Mouse (Mus musculus): ENCODE measurements at regions not wholly inside any gene's neighbourhood (a gene's known extent, or its start where the extent isn't known, plus 50 kb on each side); places are given as distances from the start of the nearest gene placed in this dataset.

- Histone ChIP-seq H3K4me1 (ENCODE audit: control insufficient read depth, insufficient read depth, low read length) (no peaks in the 10 kb centered on the region), H3K9me3 (replicated peaks; ENCODE audit: control insufficient read depth, low read length) (no peaks in the 10 kb centered on the region), H3K36me3 (replicated peaks; ENCODE audit: control insufficient read depth, insufficient read depth, low read depth, low read length) (no peaks in the 10 kb centered on the region), H3K4me2 (ENCODE audit: low read depth, low read length) (no peak overlapping the region), H3K27ac (replicated peaks; ENCODE audit: low read depth, low read length) (no peak overlapping the region), H3K4me3 (ENCODE audit: low read depth, low read length) (no peak overlapping the region), H3K9ac (replicated peaks; ENCODE audit: low read length) (no peak overlapping the region), H3K27me3 (ENCODE audit: control insufficient read depth, insufficient read depth, low read length) (no peaks in the 10 kb centered on the region)
- WGBS: 52% methylated on average over 5 of the region's 5 CpGs
- ATAC-seq (replicated peaks; ENCODE audit: insufficient number of reproducible peaks, low FRiP score, low TSS enrichment, low read depth) (no peak), DNase-seq (ENCODE audit: low spot score) (peak; percentile 55)
Observed at GRCm38 (mm10) chr4:84030916-84031315, 505.6 kb downstream of the Ccdc171 start.

GRCm38 (mm10) chr4:84032505-84032904 is 507.2 kb downstream of the Ccdc171 start:
- no peak overlapping the region for H3K27ac ChIP-seq (replicated peaks; ENCODE audit: low read depth, low read length)
- no peak overlapping the region for H3K4me2 ChIP-seq (ENCODE audit: low read depth, low read length)
- DNase-seq (ENCODE audit: low spot score): peak; percentile 13
- WGBS: 51% methylated on average over 10 of the region's 10 CpGs
- H3K4me3 ChIP-seq (ENCODE audit: low read depth, low read length): no peak overlapping the region
- H3K27me3 ChIP-seq (ENCODE audit: control insufficient read depth, insufficient read depth, low read length): no peaks in the 10 kb centered on the region
- no peaks in the 10 kb centered on the region for H3K9me3 ChIP-seq (replicated peaks; ENCODE audit: control insufficient read depth, low read length)
- H3K36me3 ChIP-seq (replicated peaks; ENCODE audit: control insufficient read depth, insufficient read depth, low read depth, low read length): no peaks in the 10 kb centered on the region
- H3K9ac ChIP-seq (replicated peaks; ENCODE audit: low read length): no peak overlapping the region
- peak; percentile 70; the same call in 1 of the 2 replicates for ATAC-seq (replicated peaks; ENCODE audit: insufficient number of reproducible peaks, low FRiP score, low TSS enrichment, low read depth)
- H3K4me1 ChIP-seq (ENCODE audit: control insufficient read depth, insufficient read depth, low read length): no peaks in the 10 kb centered on the region

- no peaks in the 10 kb centered on the region for H3K9me3 ChIP-seq (replicated peaks; ENCODE audit: control insufficient read depth, low read length)
- H3K4me2 ChIP-seq (ENCODE audit: low read depth, low read length): no peak overlapping the region
- no peak for DNase-seq (ENCODE audit: low spot score)
- no peak overlapping the region for H3K27ac ChIP-seq (replicated peaks; ENCODE audit: low read depth, low read length)
- 96% methylated on average over 1 of the region's 1 CpGs for WGBS
- no peaks in the 10 kb centered on the region for H3K4me1 ChIP-seq (ENCODE audit: control insufficient read depth, insufficient read depth, low read length)
- ATAC-seq (replicated peaks; ENCODE audit: insufficient number of reproducible peaks, low FRiP score, low TSS enrichment, low read depth): no peak
- H3K9ac ChIP-seq (replicated peaks; ENCODE audit: low read length): no peak overlapping the region
- no peaks in the 10 kb centered on the region for H3K36me3 ChIP-seq (replicated peaks; ENCODE audit: control insufficient read depth, insufficient read depth, low read depth, low read length)
- H3K27me3 ChIP-seq (ENCODE audit: control insufficient read depth, insufficient read depth, low read length): no peaks in the 10 kb centered on the region
- no peak overlapping the region for H3K4me3 ChIP-seq (ENCODE audit: low read depth, low read length)
Observed at GRCm38 (mm10) chr4:84035347-84035746, 510.0 kb downstream of the Ccdc171 start.

GRCm38 (mm10) chr4:84037535-84037934 is 512.2 kb downstream of the Ccdc171 start:
- Histone ChIP-seq H3K4me2 (ENCODE audit: low read depth, low read length) (no peak overlapping the region), H3K4me3 (ENCODE audit: low read depth, low read length) (no peak overlapping the region), H3K9me3 (replicated peaks; ENCODE audit: control insufficient read depth, low read length) (no peaks in the 10 kb centered on the region), H3K4me1 (ENCODE audit: control insufficient read depth, insufficient read depth, low read length) (no peaks in the 10 kb centered on the region), H3K36me3 (replicated peaks; ENCODE audit: control insufficient read depth, insufficient read depth, low read depth, low read length) (no peaks in the 10 kb centered on the region), H3K27ac (replicated peaks; ENCODE audit: low read depth, low read length) (no peak overlapping the region), H3K27me3 (ENCODE audit: control insufficient read depth, insufficient read depth, low read length) (no peaks in the 10 kb centered on the region), H3K9ac (replicated peaks; ENCODE audit: low read length) (no peak overlapping the region)
- DNase-seq (ENCODE audit: low spot score) (no peak), ATAC-seq (replicated peaks; ENCODE audit: insufficient number of reproducible peaks, low FRiP score, low TSS enrichment, low read depth) (no peak)
- WGBS: 83% methylated on average over 3 of the region's 3 CpGs

GRCm38 (mm10) chr4:84050243-84050642 is 524.9 kb downstream of the Ccdc171 start:
- Histone ChIP-seq H3K4me3 (ENCODE audit: low read depth, low read length) (no peak overlapping the region), H3K9ac (replicated peaks; ENCODE audit: low read length) (no peak overlapping the region), H3K36me3 (replicated peaks; ENCODE audit: control insufficient read depth, insufficient read depth, low read depth, low read length) (no peaks in the 10 kb centered on the region), H3K4me2 (ENCODE audit: low read depth, low read length) (no peak overlapping the region), H3K4me1 (ENCODE audit: control insufficient read depth, insufficient read depth, low read length) (no peaks in the 10 kb centered on the region), H3K9me3 (replicated peaks; ENCODE audit: control insufficient read depth, low read length) (no peaks in the 10 kb centered on the region), H3K27ac (replicated peaks; ENCODE audit: low read depth, low read length) (no peak overlapping the region), H3K27me3 (ENCODE audit: control insufficient read depth, insufficient read depth, low read length) (no peaks in the 10 kb centered on the region)
- ATAC-seq (replicated peaks; ENCODE audit: insufficient number of reproducible peaks, low FRiP score, low TSS enrichment, low read depth) (no peak), DNase-seq (ENCODE audit: low spot score) (no peak)
- WGBS: 83% methylated on average over 6 of the region's 6 CpGs

GRCm38 (mm10) chr4:84056863-84057502 is 531.6 kb downstream of the Ccdc171 start:
- no peak overlapping the region for H3K4me3 ChIP-seq (ENCODE audit: low read depth, low read length)
- H3K4me2 ChIP-seq (ENCODE audit: low read depth, low read length): no peak overlapping the region
- DNase-seq (ENCODE audit: low spot score) (no peak), ATAC-seq (replicated peaks; ENCODE audit: insufficient number of reproducible peaks, low FRiP score, low TSS enrichment, low read depth) (no peak)
- no peaks in the 10 kb centered on the region for H3K27me3 ChIP-seq (ENCODE audit: control insufficient read depth, insufficient read depth, low read length)
- H3K9me3 ChIP-seq (replicated peaks; ENCODE audit: control insufficient read depth, low read length): no peaks in the 10 kb centered on the region
- H3K27ac ChIP-seq (replicated peaks; ENCODE audit: low read depth, low read length): no peak overlapping the region
- no peaks in the 10 kb centered on the region for H3K4me1 ChIP-seq (ENCODE audit: control insufficient read depth, insufficient read depth, low read length)
- no peak overlapping the region for H3K9ac ChIP-seq (replicated peaks; ENCODE audit: low read length)
- no peaks in the 10 kb centered on the region for H3K36me3 ChIP-seq (replicated peaks; ENCODE audit: control insufficient read depth, insufficient read depth, low read depth, low read length)
- 91% methylated on average over 6 of the region's 6 CpGs for WGBS

- ATAC-seq (replicated peaks; ENCODE audit: insufficient number of reproducible peaks, low FRiP score, low TSS enrichment, low read depth) (no peak), DNase-seq (ENCODE audit: low spot score) (no peak)
- Histone ChIP-seq H3K4me2 (ENCODE audit: low read depth, low read length) (no peak overlapping the region), H3K4me3 (ENCODE audit: low read depth, low read length) (no peak overlapping the region), H3K9ac (replicated peaks; ENCODE audit: low read length) (no peak overlapping the region), H3K9me3 (replicated peaks; ENCODE audit: control insufficient read depth, low read length) (no peaks in the 10 kb centered on the region), H3K27ac (replicated peaks; ENCODE audit: low read depth, low read length) (no peak overlapping the region), H3K27me3 (ENCODE audit: control insufficient read depth, insufficient read depth, low read length) (no peaks in the 10 kb centered on the region), H3K36me3 (replicated peaks; ENCODE audit: control insufficient read depth, insufficient read depth, low read depth, low read length) (no peaks in the 10 kb centered on the region), H3K4me1 (ENCODE audit: control insufficient read depth, insufficient read depth, low read length) (no peaks in the 10 kb centered on the region)
- WGBS: 71% methylated on average over 2 of the region's 2 CpGs
Observed at GRCm38 (mm10) chr4:84060187-84060586, 534.8 kb downstream of the Ccdc171 start.

- H3K4me3 ChIP-seq (ENCODE audit: low read depth, low read length): no peak overlapping the region
- H3K36me3 ChIP-seq (replicated peaks; ENCODE audit: control insufficient read depth, insufficient read depth, low read depth, low read length): no peaks in the 10 kb centered on the region
- H3K4me1 ChIP-seq (ENCODE audit: control insufficient read depth, insufficient read depth, low read length): no peaks in the 10 kb centered on the region
- no peak for ATAC-seq (replicated peaks; ENCODE audit: insufficient number of reproducible peaks, low FRiP score, low TSS enrichment, low read depth)
- H3K9ac ChIP-seq (replicated peaks; ENCODE audit: low read length): no peak overlapping the region
- no peak overlapping the region for H3K4me2 ChIP-seq (ENCODE audit: low read depth, low read length)
- peak; percentile 11 for DNase-seq (ENCODE audit: low spot score)
- H3K9me3 ChIP-seq (replicated peaks; ENCODE audit: control insufficient read depth, low read length): no peaks in the 10 kb centered on the region
- 68% methylated on average over 5 of the region's 5 CpGs for WGBS
- H3K27me3 ChIP-seq (ENCODE audit: control insufficient read depth, insufficient read depth, low read length): no peaks in the 10 kb centered on the region
- H3K27ac ChIP-seq (replicated peaks; ENCODE audit: low read depth, low read length): no peak overlapping the region
Observed at GRCm38 (mm10) chr4:84063755-84064154, 538.4 kb downstream of the Ccdc171 start.
